Mouse (Mus musculus): ENCODE results near the gene Pias4.

DNA sequence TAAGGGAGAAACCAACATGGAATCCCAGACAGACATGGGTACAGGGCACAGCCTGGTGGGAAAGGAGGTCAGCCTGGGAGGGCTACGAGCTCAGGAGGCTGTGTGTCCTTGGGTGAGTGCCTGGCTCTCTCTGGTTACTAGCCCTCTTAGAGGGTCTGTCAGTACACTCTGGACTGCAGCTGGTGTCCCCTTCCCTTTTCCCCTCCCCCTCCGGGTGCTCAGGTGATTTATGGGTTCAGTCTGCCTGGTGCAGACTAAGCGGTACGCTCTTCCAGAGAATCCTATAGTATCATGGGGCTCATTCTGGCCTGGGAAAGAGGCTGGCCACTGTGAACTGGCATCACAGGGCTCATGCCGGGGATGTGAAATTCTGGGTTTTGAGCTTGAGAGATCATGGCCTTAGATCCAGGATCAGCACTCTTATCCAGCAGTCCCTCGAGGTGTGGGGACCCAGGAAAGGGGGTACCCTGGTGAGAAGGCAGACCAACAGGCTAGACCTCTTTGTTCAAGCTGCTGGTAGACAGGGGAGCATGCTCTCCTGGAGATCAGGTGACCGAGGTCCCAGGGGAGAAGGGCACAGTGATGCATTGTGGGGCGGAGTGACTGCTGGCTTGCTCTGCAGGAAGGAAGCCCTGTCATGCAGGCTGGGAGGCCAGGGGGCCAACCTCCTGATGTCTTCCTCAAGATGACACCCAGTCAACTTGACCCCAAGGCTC lies 6.0 kb downstream of the Pias4 start:
- no peak for TF ChIP-seq CTCF (IDR thresholded peaks at IDR 0.05; ENCODE audit: low read depth, low read length)
- TF ChIP-seq POLR2A (IDR thresholded peaks at IDR 0.05; ENCODE audit: extremely low read depth, insufficient read depth, low read length), result no peak
